Mouse (Mus musculus): Measurements from ENCODE around the gene Nfat5. TPM values are rescaled to one million over a fixed set of nuclear protein-coding genes. Genes with fewer than 3 reads are reported as not detected.

The Nfat5 gene
- total RNA-seq, 2 experiments from 2014 or later, result 35.1 to 39.5 TPM

DNA sequence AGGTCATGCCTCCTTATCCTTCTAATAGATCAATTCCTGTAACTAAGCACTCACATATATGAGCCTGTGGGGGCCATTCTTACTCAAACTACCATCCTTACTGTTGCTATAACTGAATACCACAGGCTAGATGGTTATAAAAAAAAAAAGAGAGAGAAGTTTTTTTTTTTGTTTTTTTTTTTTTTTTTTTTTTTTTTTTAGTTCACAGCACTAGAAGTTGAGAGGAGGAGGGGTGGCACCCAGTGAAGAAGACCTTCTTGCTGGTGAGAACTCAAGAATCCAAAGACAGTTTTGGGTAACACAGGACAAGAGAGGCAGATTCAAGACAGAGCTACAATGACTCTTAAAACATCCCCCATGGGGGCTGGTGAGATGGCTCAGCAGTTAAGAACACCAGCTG is 102.1 kb downstream of the Nfat5 start:
- no peak for DNase-seq (ENCODE audit: low spot score in 2 of 2)

DNA sequence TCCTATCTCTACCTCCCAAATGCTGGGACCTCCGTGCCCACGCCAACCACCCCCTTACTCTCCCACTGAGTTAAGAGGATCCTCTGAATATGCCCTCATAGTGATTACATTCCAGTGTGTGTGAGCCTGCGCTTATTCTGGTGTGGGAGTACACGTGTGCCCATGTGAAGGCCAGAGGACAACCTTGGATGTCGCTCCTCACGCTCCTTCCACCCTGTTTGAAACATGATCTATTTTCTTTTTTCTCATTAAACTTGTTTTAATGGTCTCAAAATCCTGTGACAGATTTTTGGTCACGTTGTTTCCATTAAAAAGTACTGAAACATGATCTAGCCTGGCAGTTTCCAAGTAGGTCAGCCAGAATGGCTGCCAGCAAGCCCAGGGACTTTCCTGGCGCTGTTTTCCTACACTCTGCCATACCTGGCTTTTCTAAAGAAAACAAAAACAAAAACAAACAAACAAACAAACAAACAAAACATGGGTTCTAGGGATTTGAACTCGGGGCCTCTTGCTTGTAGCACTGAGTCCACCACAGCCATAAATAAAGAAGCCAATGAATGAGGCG is 102.9 kb downstream of the Nfat5 start:
- no peak for DNase-seq (ENCODE audit: low spot score in 2 of 2)

DNA sequence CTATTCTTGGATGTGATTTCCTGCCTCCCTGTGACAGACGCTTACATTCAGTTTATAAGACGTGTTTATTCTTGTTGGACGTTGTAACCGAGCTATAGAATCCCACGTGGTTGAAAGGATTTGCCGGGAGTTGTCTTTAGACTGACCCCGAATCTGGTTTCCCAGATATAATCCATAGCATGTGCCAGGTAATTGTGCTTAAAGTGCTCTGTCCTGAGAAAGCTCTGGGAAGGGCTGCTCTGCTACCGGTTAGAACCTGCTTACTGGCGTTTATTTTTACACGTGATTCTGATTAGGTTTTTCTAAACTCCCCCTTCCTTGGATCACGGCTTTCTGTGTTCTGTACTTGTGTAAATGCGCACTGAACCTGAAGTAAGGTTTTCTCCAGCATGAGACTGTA is 104.4 kb downstream of the Nfat5 start:
- no peak for DNase-seq (ENCODE audit: low spot score in 2 of 2)

DNA sequence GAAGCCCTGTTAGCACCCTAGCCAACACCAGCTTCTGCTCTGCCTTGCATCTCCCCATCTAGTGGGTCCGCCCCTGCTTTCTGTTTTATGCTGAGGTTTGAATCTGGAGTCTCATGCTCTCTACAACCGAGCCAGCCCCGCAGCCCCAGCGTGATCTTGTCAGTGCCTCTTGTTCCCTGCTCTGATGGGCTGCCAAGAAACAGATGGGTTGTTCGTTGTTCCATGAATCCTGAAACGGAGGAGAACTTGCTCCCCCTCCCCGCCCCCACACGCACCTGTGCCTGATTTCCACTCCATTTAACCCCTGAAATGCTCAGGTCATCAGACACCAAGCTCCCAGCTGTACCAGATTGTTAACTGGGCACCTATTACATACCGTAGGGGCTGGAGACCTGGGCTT is 106.2 kb downstream of the Nfat5 start:
- DNase-seq (ENCODE audit: low spot score in 2 of 2), result no peak

DNA sequence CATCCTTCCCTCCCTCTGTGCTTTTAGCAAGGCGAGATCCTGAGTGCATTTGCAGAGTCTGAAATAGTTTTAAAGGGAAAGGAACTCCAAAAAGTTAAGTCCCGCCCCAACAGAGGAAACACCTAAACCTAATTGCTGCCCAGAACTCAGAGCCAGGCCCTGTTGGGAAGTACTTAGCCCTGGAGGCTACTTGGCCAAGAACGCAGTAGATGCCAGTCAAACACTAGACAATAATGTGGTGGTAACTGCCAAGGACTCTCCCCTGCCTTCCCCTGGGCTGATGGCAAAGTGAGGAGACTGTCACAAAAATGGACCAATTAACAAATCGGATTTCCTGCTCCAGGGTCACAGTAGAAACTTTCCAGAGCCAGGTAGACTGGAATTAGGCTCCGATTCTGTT is 108.6 kb downstream of the Nfat5 start:
- DNase-seq (ENCODE audit: low spot score in 2 of 2), result no peak

DNA sequence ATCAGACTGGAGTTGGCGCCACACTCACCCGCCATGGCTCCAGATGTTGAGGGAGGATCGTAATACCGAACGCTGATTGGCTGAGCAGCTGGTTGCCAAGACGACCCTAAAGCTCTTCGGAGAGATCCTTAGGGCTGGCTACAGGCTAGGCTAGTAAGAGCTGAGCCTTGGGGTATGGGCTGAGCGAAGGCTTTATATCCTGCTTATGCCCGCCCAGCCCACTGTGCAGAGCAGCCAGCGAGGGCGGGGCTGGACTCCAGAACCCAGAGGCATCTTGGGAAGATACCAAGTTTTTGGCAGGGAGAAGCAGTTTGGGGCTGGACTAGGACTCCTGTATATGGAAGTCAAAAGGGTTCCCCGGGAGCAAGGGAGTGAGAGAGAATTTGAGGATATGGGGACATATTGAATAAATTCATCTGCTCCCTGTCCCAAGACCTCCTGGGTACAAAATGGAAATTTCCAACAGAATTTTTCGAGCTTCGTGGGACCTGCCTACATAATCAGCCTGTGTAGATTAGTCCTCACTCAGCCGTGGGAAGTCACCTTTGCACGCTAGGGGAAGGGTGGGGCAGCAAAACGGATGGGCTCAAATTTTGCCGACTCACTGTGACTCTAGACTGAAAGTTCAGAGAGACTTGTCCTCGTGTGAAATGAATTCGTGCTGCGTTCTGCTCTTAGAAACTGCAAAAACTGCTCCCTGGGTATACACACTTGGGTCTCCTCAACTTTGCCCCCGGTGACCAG is 109.9 kb downstream of the Nfat5 start, which contains the start of gene Nqo1:
Nqo1 (minus strand) TSS at position 169 of the 744 bp plus-strand sequence.
- DNase-seq (ENCODE audit: low spot score in 2 of 2), result peak; percentile 55 to 83

DNA sequence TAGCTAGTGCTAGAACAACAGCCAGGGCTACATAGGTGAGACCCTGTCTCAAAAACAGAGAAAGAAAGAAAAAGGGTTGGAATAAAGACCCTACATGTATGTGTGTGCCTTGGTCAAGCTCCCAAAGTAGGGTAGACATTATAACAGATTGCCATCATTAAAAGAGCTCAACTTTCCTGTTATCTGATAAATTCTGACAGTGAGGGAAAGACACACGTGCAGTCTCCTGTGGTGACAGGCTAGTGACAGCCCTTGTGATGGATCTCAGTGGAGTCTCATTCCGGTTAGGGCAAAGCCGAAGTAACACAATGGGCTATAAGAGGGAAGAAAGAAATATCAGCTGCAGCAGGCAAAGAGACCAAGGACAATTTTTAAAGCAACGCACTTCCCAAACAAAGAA is 110.8 kb downstream of the Nfat5 start:
- no peak for DNase-seq (ENCODE audit: low spot score in 2 of 2)

DNA sequence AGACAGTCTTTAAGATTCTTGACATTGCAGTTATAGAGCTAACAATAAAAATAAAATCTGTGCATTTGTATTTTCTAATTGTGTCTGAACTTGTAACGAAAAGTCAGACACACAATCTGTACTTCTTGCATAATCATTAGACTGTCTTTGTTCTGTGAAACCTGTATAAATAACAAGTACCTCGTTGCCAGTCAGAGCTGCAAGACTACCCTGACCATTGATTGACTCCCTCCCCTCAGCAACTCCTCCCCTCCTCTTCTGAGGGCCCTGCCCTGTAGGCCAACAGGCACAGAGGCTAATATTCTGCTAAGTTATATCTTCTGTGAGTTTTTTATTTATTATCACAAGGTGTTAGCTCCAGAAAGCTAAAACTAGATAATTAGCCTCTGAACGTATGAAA is 112.7 kb downstream of the Nfat5 start:
- DNase-seq (ENCODE audit: low spot score in 2 of 2), result no peak

DNA sequence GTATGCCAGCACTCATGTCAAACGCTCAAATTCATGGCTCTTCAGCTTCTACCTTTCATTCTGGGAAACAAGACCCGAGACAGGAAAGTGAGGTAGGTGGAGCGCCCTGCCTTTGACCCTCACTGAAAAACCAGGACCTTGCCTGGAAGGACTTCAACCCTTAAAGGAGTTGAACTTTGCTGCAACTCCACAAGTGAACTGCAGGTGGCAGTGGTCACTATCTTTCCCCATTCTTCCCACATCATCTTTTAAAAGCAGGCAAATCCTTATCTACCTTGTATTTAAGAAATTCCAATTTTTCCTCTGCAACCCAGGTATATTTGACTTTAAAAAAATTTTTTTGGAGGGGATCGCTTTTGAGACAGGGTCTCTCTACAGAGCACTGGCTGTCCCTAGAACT is 118.1 kb downstream of the Nfat5 start:
- no peak for DNase-seq (ENCODE audit: low spot score in 2 of 2)

DNA sequence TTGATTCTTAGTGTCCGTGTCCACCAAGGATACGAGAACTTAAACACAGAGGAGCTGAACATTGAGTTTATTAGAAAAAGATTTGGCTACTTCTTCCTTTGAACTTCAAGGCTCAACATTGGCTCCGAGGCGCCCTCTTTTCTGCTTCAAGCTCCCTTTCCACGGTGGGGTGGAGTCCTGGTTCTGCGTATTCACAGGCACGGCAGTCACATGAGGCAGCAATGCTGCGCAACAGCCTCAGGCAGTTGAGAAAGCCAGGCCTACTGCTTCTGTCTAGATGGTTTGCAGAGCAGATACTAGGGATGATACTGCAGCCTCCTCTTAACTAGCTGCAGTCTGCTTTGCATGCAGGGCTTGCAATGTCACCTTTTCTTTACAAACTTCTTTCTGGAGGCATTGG is 119.3 kb downstream of the Nfat5 start:
- no peak for DNase-seq (ENCODE audit: low spot score in 2 of 2)

DNA sequence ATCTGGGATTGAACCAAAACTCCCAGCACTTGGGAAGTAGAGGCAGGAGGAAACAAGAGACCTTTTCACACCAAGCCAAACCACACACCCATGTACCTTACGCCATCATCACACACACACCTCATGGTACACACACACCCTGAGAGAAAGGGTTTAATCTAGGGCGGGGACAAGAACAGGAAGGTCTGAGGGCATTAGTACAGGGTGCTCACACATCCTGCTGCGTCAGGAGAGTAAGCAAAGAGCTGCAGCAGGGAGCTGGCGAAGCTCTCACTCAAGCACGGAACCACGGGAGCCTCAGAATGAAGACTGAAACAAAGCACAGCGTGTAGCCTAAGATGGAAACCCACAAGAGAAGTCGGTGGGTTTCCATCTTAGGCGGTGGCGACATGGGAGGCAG is 120.6 kb downstream of the Nfat5 start:
- DNase-seq (ENCODE audit: low spot score in 2 of 2), result no peak

DNA sequence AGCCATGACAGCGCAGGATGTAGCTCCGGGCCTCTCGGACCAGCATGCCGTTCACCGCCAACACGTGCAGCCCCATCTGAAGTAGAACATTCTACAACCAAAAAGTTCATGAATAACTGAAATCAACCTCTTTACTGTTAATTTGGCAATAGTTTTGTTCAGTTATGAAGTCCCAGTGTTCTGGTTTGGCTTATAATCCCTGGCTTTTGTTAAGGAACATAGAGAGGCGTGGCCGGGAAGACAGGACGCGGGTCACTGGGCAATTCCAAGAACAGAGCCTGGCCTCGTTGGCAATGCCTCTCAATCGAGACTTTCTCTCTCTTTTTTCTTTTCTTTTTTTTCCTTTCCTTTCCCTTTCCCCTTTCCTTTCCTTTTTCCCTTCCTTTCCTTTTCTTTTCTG is 123.7 kb downstream of the Nfat5 start:
- DNase-seq (ENCODE audit: low spot score in 2 of 2), result no peak

DNA sequence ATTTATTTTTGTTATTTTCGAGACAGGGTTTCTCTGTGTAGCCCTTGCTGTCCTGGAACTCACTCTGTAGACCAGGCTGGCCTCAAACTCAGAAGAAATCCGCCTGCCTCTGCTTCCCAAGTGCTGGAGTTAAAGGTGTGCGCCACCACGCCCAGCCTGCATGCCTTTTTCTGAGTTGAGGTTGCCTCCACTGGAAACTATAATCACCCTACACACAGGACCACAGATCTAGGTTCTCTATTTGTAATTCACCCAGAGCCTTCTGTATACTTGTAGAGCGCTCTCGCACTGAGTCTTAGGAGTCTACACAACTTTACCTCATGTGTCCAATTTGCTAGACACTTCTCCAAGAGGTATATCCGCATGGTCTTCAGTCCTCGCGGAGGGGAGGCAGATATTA is 130.9 kb downstream of the Nfat5 start:
- no peak for DNase-seq (ENCODE audit: low spot score in 2 of 2)

DNA sequence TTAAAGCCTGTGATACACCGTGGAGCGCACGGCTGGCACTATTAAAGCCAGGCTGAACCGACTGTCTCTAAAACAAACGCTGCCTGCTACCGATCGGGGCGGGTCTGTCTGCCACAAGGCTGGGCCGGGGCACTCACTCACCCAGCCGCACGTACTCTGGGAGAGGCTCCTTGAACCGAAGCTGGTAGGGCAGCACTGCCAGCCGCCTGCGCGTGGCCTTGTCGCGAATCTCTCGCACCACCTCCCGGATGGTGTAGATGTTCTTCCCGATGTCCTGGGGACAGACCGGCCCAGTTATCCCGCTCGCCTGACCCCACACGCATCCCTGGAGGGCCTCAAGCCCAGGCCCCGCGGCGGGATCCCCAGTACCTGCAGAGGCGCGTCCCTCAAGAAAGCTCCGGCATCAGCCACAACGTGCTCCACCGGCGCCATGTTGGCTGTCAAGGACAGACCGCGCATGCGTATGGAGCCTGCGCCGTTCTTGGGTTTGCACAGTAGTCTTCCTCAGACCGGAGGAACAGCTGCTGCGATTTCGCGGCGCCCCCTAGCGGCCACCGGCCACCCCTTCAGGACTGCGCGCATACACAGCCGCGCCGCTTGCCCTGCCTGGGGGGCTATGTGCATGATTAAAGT is 131.4 kb downstream of the Nfat5 start, which contains the start of gene Nob1:
Nob1 (minus strand) TSS at position 455 of the 633 bp plus-strand sequence.
- DNase-seq (ENCODE audit: low spot score in 2 of 2), result peak; percentile 97 to 98

DNA sequence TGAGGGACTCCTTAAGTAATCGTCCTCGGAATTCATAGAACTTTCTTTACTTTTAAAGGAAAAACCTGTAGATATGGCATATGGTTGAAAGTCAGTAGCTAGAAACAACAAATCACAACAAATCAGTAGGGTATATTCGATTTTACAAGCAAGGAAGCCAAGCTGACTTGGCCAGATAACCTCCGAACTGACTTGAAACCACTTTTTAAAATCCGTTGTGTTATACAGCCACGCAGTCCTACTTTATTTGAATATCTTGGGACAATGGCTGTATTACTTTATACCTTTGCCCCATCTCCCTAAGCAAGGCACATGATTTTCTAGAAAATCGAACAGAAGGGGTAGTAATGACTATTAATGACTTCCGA is 131.9 kb downstream of the Nfat5 start:
- no peak for DNase-seq (ENCODE audit: low spot score in 2 of 2)

Other genes starting within 250 kb of the Nfat5 start
- 10 to 100 TPM; 22.7 to 26.5 TPM for gene Pdf, start 244.9 kb upstream of the Nfat5 start, total RNA-seq (2021)
- 10 to 100 TPM; 19.9 to 21.0 TPM for gene Cog8, start 236.8 kb upstream of the Nfat5 start, total RNA-seq (2021)
- gene Nip7, start 236.6 kb upstream of the Nfat5 start, total RNA-seq (2021), result 10 to 100 TPM; 35.4 to 39.1 TPM
- gene Tmed6, start 227.8 kb upstream of the Nfat5 start, total RNA-seq (2021), result not detected
- gene Terf2, start 196.9 kb upstream of the Nfat5 start, total RNA-seq (2021), result 10 to 100 TPM; 22.6 to 25.5 TPM
- gene Cyb5b, start 142.8 kb upstream of the Nfat5 start, total RNA-seq (2021), result 10 to 100 TPM; 38.2 to 40.8 TPM
- gene Nqo1, start 109.7 kb downstream of the Nfat5 start, total RNA-seq (2021), result 1 to 10 TPM; 2.6 to 2.9 TPM
- 10 to 100 TPM; 25.8 to 30.0 TPM for gene Nob1, start 131.6 kb downstream of the Nfat5 start, total RNA-seq (2021)
- gene Wwp2, start 142.9 kb downstream of the Nfat5 start, total RNA-seq (2021), result 10 to 100 TPM; 26.0 to 28.6 TPM